Mouse (Mus musculus): ENCODE measurements at regions not wholly inside any gene's neighbourhood (a gene's known extent, or its start where the extent isn't known, plus 50 kb on each side); places are given as distances from the start of the nearest gene placed in this dataset.

DNA sequence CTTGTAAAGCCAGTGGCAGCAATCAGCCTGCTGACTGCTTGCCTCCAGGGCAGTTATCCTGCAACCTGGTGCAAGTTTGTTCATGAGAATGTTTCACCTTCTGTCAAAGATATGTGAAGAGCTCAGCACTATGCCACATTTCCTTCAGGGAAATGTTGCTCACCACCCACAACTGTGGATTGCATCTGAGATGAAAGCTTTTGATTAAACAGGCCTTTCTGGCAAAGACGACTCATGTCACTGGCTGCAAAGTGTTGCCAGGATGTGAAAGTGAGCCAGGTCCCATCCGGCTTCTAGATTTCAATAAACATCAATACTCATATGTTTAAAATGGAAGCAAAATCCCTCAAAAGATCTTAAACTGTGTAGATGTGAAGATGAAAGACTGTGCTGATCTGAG is 2121.0 kb downstream of the Gm37988 start:
- WGBS, result 78% methylated on average over 2 of the region's 2 CpGs
- Histone ChIP-seq H3K36me3 (ENCODE audit: control insufficient read depth, insufficient read depth, low read length) (no peaks in the 10 kb centered on the region), H3K27me3 (ENCODE audit: control insufficient read depth, insufficient read depth, low read depth, low read length) (no peaks in the 10 kb centered on the region), H3K9me3 (replicated peaks; ENCODE audit: control insufficient read depth, low read length, poor library complexity, severe bottlenecking) (no peaks in the 10 kb centered on the region), H3K4me2 (ENCODE audit: low read length) (no peak overlapping the region), H3K4me1 (ENCODE audit: control insufficient read depth, insufficient read depth, low read length) (no peaks in the 10 kb centered on the region), H3K27ac (ENCODE audit: low read length) (no peak overlapping the region), H3K4me3 (ENCODE audit: low read depth, low read length) (no peak overlapping the region), H3K9ac (ENCODE audit: low read depth, low read length) (no peak overlapping the region)
- peak; percentile 14; the same call in 1 of the 2 replicates for ATAC-seq

DNA sequence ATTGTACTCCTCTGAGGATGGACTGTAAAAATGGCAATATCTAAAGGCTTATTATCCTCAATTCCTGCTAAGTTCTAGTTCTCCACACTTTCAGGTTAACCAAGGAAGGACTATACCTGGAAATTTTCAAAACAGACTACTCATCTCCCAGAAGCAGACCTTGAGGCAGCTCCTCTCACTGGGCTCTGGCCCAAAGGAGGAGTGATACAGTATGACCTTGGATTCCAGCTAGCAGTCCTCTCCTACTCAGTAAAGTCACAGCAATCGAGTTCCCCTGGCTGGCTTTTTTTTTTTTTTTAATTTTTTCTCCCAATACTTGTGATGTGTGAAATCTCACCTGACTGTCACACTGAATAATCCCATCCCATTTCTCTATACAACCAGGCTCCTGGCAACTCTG is 2124.2 kb downstream of the Gm37988 start:
- H3K4me3 ChIP-seq (ENCODE audit: low read depth, low read length), result no peak overlapping the region
- no peaks in the 10 kb centered on the region for H3K9me3 ChIP-seq (replicated peaks; ENCODE audit: control insufficient read depth, low read length, poor library complexity, severe bottlenecking)
- H3K9ac ChIP-seq (ENCODE audit: low read depth, low read length), result no peak overlapping the region
- WGBS, result 64% methylated on average over 1 of the region's 1 CpGs
- no peak overlapping the region for H3K4me2 ChIP-seq (ENCODE audit: low read length)
- no peaks in the 10 kb centered on the region for H3K27me3 ChIP-seq (ENCODE audit: control insufficient read depth, insufficient read depth, low read depth, low read length)
- no peaks in the 10 kb centered on the region for H3K4me1 ChIP-seq (ENCODE audit: control insufficient read depth, insufficient read depth, low read length)
- no peak for ATAC-seq
- H3K36me3 ChIP-seq (ENCODE audit: control insufficient read depth, insufficient read depth, low read length), result no peaks in the 10 kb centered on the region
- no peak overlapping the region for H3K27ac ChIP-seq (ENCODE audit: low read length)

DNA sequence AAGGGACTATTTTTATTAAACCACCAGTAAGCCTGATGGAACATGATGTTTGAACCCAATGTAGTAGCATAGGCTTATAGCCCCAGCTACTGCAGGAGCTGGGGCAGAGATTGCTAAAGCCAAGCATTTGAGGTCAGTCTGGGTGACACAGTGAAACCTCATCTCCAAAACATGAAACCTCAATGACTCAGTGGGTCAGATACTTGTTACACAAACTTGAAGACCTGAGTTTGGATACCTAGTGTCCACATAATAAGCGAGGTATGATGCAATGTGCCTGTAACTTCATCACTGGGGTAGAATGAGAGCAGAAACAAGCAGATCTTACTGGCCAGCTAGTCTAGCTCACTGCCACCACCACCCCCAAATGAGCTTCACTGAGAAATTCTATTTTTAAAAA is 2162.1 kb downstream of the Gm37988 start:
- H3K9me3 ChIP-seq (replicated peaks; ENCODE audit: control insufficient read depth, low read length, poor library complexity, severe bottlenecking), result no peaks in the 10 kb centered on the region
- H3K36me3 ChIP-seq (ENCODE audit: control insufficient read depth, insufficient read depth, low read length), result no peaks in the 10 kb centered on the region
- ATAC-seq, result no peak
- 94% methylated on average over 1 of the region's 1 CpGs for WGBS
- no peaks in the 10 kb centered on the region for H3K4me1 ChIP-seq (ENCODE audit: control insufficient read depth, insufficient read depth, low read length)
- no peak overlapping the region for H3K4me3 ChIP-seq (ENCODE audit: low read depth, low read length)
- H3K27me3 ChIP-seq (ENCODE audit: control insufficient read depth, insufficient read depth, low read depth, low read length), result no peaks in the 10 kb centered on the region
- H3K4me2 ChIP-seq (ENCODE audit: low read length), result no peak overlapping the region
- H3K27ac ChIP-seq (ENCODE audit: low read length), result no peak overlapping the region
- no peak overlapping the region for H3K9ac ChIP-seq (ENCODE audit: low read depth, low read length)

DNA sequence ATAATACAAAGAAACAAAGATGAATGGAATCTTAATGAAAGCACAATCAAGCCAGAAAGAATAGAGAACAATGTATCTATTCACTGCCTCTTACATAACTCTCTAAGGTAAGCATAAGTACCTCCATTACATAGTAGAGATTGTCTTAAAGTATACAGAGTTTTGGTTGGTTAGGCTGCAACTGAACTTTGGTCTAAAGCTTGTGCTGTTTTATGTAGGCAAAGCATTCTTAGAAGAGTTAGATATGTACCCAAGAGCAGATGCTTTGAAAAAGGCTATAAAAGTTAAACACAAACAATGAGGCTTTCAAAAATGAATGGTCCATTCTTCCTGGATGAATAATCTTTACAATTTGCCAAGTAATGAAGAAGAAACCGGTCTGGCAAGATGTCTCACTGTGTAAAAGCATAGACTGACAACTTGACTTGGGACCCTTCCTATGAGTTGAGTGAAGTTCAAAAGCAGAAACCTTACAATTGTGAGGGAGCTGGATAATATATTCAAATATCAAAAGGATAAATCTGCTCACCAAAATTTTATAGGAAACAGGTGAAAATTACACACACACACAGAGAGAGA is 2166.1 kb downstream of the Gm37988 start:
- Histone ChIP-seq H3K9me3 (replicated peaks; ENCODE audit: control insufficient read depth, low read length, poor library complexity, severe bottlenecking) (no peaks in the 10 kb centered on the region), H3K36me3 (ENCODE audit: control insufficient read depth, insufficient read depth, low read length) (no peaks in the 10 kb centered on the region), H3K4me3 (ENCODE audit: low read depth, low read length) (no peak overlapping the region), H3K27ac (ENCODE audit: low read length) (no peak overlapping the region), H3K4me2 (ENCODE audit: low read length) (no peak overlapping the region), H3K9ac (ENCODE audit: low read depth, low read length) (no peak overlapping the region), H3K4me1 (ENCODE audit: control insufficient read depth, insufficient read depth, low read length) (no peaks in the 10 kb centered on the region), H3K27me3 (ENCODE audit: control insufficient read depth, insufficient read depth, low read depth, low read length) (no peaks in the 10 kb centered on the region)
- 52% methylated on average over 1 of the region's 1 CpGs for WGBS
- no peak for ATAC-seq

DNA sequence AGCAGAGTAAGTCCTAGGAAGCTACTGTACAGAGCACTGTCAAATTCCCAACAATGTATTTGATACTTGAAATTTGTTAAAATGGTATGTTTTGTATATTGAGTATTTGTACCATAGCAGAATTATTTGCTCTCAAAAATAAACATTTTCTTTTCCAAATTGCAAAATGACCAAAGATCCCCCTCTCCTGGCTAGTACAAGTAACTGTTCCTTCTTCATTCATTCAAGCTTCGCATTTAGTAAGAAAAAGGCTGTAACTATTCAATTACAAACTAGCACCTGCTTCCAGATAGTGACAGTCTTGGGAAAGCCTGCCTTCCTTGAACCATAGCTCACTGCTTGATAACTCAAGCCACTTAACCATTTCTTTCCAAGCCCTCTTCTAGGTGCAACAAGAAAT is 2171.9 kb downstream of the Gm37988 start:
- Histone ChIP-seq H3K4me1 (ENCODE audit: control insufficient read depth, insufficient read depth, low read length) (no peaks in the 10 kb centered on the region), H3K27ac (ENCODE audit: low read length) (no peak overlapping the region), H3K4me3 (ENCODE audit: low read depth, low read length) (no peak overlapping the region), H3K9me3 (replicated peaks; ENCODE audit: control insufficient read depth, low read length, poor library complexity, severe bottlenecking) (no peaks in the 10 kb centered on the region; the same call in 1 of the 2 replicates), H3K4me2 (ENCODE audit: low read length) (no peak overlapping the region), H3K9ac (ENCODE audit: low read depth, low read length) (no peak overlapping the region), H3K36me3 (ENCODE audit: control insufficient read depth, insufficient read depth, low read length) (no peaks in the 10 kb centered on the region), H3K27me3 (ENCODE audit: control insufficient read depth, insufficient read depth, low read depth, low read length) (no peaks in the 10 kb centered on the region)
- 72% methylated on average over 1 of the region's 1 CpGs for WGBS
- no peak for ATAC-seq

DNA sequence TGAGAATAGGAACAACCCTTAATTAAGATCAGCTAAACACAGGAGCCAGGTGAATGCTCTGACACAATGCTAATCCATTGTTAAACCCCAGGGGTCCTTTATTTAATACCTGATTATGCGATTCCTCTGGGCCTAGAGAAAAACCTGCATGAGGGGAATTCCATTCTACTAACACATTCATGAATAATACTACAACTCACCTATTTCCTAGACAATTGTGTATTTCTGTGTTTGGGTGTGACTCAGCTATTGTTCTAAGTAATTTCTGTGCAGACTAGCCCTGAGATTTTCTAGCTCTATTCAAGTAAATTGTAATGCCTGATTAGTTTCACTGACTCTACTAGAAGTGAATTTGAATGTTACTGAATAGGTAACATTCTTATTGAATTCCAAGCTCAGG is 2176.5 kb downstream of the Gm37988 start:
- Histone ChIP-seq H3K36me3 (ENCODE audit: control insufficient read depth, insufficient read depth, low read length) (no peaks in the 10 kb centered on the region), H3K4me1 (ENCODE audit: control insufficient read depth, insufficient read depth, low read length) (no peaks in the 10 kb centered on the region), H3K4me3 (ENCODE audit: low read depth, low read length) (no peak overlapping the region), H3K27ac (ENCODE audit: low read length) (no peak overlapping the region), H3K9me3 (replicated peaks; ENCODE audit: control insufficient read depth, low read length, poor library complexity, severe bottlenecking) (no peaks in the 10 kb centered on the region; the same call in 1 of the 2 replicates), H3K4me2 (ENCODE audit: low read length) (no peak overlapping the region), H3K27me3 (ENCODE audit: control insufficient read depth, insufficient read depth, low read depth, low read length) (no peaks in the 10 kb centered on the region), H3K9ac (ENCODE audit: low read depth, low read length) (no peak overlapping the region)
- WGBS, result 93% methylated on average over 1 of the region's 1 CpGs
- no peak for ATAC-seq

DNA sequence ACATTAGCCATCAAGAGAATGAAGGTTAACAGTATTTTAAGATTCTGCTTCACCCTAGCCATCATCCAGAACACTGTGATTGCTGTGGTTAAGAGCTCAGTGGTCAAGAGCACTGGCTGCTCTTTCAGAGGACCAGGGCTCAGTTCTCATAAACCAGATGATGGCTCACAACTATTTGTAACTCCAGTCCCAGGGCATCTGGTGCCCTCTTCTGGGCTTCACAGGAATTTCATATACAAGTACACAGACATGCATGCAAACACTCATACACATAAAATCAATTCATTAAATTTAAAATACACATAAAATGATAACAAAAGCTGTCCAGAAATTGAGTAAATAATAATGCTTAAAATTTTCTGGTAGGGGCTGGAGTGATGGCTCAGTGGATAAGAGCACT is 2189.9 kb downstream of the Gm37988 start:
- H3K4me1 ChIP-seq (ENCODE audit: control insufficient read depth, insufficient read depth, low read length), result no peaks in the 10 kb centered on the region
- no peak for ATAC-seq
- H3K9me3 ChIP-seq (replicated peaks; ENCODE audit: control insufficient read depth, low read length, poor library complexity, severe bottlenecking), result no peaks in the 10 kb centered on the region
- H3K4me3 ChIP-seq (ENCODE audit: low read depth, low read length), result no peak overlapping the region
- H3K27ac ChIP-seq (ENCODE audit: low read length), result no peak overlapping the region
- no peaks in the 10 kb centered on the region for H3K27me3 ChIP-seq (ENCODE audit: control insufficient read depth, insufficient read depth, low read depth, low read length)
- no peaks in the 10 kb centered on the region for H3K36me3 ChIP-seq (ENCODE audit: control insufficient read depth, insufficient read depth, low read length)
- H3K9ac ChIP-seq (ENCODE audit: low read depth, low read length), result no peak overlapping the region
- no peak overlapping the region for H3K4me2 ChIP-seq (ENCODE audit: low read length)

DNA sequence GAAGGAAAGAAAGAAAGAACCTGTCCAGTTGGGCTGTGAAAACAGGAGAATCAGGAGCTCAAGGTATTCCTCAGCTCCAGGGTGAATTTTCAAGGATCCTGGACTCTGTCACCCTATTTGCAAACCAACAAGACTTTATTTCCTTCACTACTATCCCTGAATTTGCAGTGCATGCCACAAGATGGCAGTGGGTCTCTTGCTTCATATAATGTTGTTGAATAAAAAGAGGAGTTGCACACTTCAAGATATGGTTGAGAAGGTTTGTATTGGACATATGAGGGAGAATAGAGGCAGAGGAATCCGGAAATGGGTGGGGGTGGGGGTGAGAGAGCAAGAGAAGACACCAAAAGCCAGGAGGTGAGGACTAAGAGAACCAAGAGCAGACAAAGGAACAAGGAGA is 2202.5 kb downstream of the Gm37988 start:
- H3K27ac ChIP-seq (ENCODE audit: low read length), result no peak overlapping the region
- no peak for ATAC-seq
- no peaks in the 10 kb centered on the region for H3K4me1 ChIP-seq (ENCODE audit: control insufficient read depth, insufficient read depth, low read length)
- no peak overlapping the region for H3K9ac ChIP-seq (ENCODE audit: low read depth, low read length)
- H3K27me3 ChIP-seq (ENCODE audit: control insufficient read depth, insufficient read depth, low read depth, low read length), result no peaks in the 10 kb centered on the region
- H3K9me3 ChIP-seq (replicated peaks; ENCODE audit: control insufficient read depth, low read length, poor library complexity, severe bottlenecking), result no peaks in the 10 kb centered on the region
- H3K4me3 ChIP-seq (ENCODE audit: low read depth, low read length), result no peak overlapping the region
- WGBS, result 35% methylated on average over 1 of the region's 1 CpGs
- no peaks in the 10 kb centered on the region for H3K36me3 ChIP-seq (ENCODE audit: control insufficient read depth, insufficient read depth, low read length)
- H3K4me2 ChIP-seq (ENCODE audit: low read length), result no peak overlapping the region

All from midbrain, embryonic 16.5 days (tissue).